Mouse (Mus musculus): ENCODE data around the gene Tas2r143. TPM values are rescaled to one million over a fixed set of nuclear protein-coding genes. Genes with fewer than 3 reads are reported as not detected.

Tas2r143 gene
- polyA plus RNA-seq, 1 experiment from 2014 or later: not detected

GRCm38 (mm10) chr6:42359364-42360147 is 40.5 kb upstream of the Tas2r143 start:
- 82% methylated on average over 9 of the region's 9 CpGs for WGBS
- no peak overlapping the region for H3K9ac ChIP-seq
- no peak overlapping the region for H3K27ac ChIP-seq (replicated peaks)
- no peaks in the 10 kb centered on the region for H3K9me3 ChIP-seq
- H3K36me3 ChIP-seq: peaks cover 36% of the 10 kb centered on the region
- no peak for ATAC-seq (ENCODE audit: low FRiP score, low read depth)
- peaks cover 8% of the 10 kb centered on the region for H3K4me1 ChIP-seq (replicated peaks)
- H3K4me3 ChIP-seq: no peak overlapping the region
- H3K27me3 ChIP-seq: no peaks in the 10 kb centered on the region
- no peak overlapping the region for H3K4me2 ChIP-seq

DNA sequence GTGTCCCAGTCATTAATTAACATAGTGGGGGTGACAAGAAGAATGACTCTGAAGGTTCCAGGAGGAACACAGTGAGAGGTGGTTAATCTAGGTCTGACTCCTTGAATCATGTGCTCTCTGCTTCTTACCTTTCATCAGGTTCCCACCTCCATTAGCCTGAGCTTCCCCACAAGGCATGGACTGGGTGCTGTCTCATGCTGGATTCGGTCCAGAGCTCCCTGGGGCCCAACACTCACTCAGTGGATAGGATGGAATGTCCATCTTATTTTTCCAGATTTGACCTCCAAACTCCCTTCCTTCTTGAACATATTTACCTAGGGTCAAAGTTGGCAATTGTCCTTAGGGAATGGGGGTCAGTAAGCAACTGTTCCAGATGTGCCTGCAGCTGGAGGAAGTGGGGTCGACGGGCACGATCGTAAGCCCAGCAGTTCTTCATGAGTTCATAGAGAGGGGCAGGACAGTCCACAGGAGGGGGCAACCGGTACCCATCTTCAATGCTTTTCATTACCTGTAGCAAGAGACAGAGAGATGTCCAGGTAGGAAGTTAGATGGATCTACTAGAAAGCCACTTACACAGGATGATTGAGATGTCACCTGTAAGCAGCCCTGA is 39.7 kb upstream of the Tas2r143 start:
- ATAC-seq (ENCODE audit: low FRiP score, low read depth): no peak
- no peaks in the 10 kb centered on the region for H3K27me3 ChIP-seq
- peaks cover 36% of the 10 kb centered on the region for H3K36me3 ChIP-seq
- H3K9me3 ChIP-seq: no peaks in the 10 kb centered on the region
- no peak overlapping the region for H3K27ac ChIP-seq (replicated peaks)
- H3K4me3 ChIP-seq: no peak overlapping the region
- H3K4me2 ChIP-seq: no peak overlapping the region
- WGBS: 91% methylated on average over 6 of the region's 6 CpGs
- no peak overlapping the region for H3K9ac ChIP-seq
- H3K4me1 ChIP-seq (replicated peaks): peaks cover 4% of the 10 kb centered on the region; the same call in 1 of the 2 replicates

DNA sequence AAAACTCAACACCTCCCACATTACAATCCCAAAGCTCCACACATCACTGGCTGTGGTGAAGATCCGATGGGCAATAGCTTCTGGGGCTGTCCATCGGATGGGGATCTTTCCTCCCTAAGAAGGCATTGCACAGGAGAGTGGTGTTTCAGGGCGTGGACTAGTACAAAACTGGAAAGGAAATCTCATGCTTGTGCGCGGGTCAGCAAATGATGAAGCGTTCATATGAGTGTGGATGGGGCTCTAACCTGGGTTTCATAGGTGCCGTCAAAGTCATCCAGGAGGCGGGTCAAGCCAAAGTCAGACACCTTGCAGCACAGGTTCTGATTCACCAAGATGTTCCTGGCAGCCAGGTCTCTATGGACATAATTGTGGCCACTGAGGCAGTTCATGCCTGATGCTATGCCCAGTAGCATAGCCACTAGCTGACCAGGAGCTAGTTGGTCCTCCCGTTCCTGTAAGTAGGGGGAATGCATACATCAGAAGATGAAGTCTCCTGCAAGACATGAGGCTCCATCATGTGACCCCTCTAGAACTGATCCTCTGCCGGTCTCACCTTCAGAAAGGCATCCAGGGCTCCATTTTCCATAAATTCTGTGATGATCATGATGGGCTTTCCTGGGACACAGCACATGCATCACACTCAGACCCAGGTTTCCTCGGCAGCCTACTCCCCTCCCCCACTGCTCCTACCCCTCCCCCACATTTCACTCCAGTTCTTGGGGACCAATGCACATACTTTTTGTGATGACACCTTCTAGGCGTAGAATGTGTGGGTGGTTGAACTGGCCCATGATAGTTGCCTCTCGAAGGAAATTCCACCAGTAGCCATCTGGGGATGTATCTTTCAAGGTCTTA is 38.8 kb upstream of the Tas2r143 start:
- Histone ChIP-seq H3K27ac (replicated peaks) (no peak overlapping the region), H3K27me3 (no peaks in the 10 kb centered on the region), H3K9me3 (no peaks in the 10 kb centered on the region), H3K4me2 (no peak overlapping the region), H3K36me3 (peaks cover 29% of the 10 kb centered on the region), H3K4me1 (replicated peaks) (peaks cover 4% of the 10 kb centered on the region; the same call in 1 of the 2 replicates), H3K4me3 (no peak overlapping the region), H3K9ac (no peak overlapping the region)
- ATAC-seq (ENCODE audit: low FRiP score, low read depth): no peak
- 92% methylated on average over 13 of the region's 13 CpGs for WGBS

GRCm38 (mm10) chr6:42362074-42362473 is 38.0 kb upstream of the Tas2r143 start:
- Histone ChIP-seq H3K36me3 (peaks cover 23% of the 10 kb centered on the region), H3K4me1 (replicated peaks) (peaks cover 4% of the 10 kb centered on the region; the same call in 1 of the 2 replicates), H3K9me3 (no peaks in the 10 kb centered on the region), H3K27ac (replicated peaks) (no peak overlapping the region), H3K4me3 (no peak overlapping the region), H3K27me3 (no peaks in the 10 kb centered on the region), H3K4me2 (no peak overlapping the region), H3K9ac (no peak overlapping the region)
- ATAC-seq (ENCODE audit: low FRiP score, low read depth): no peak
- WGBS: 54% methylated on average over 1 of the region's 1 CpGs

GRCm38 (mm10) chr6:42362497-42362896 is 37.5 kb upstream of the Tas2r143 start:
- H3K4me3 ChIP-seq: no peak overlapping the region
- H3K27me3 ChIP-seq: no peaks in the 10 kb centered on the region
- H3K9ac ChIP-seq: no peak overlapping the region
- H3K27ac ChIP-seq (replicated peaks): no peak overlapping the region
- no peak overlapping the region for H3K4me2 ChIP-seq
- WGBS: 95% methylated on average over 1 of the region's 1 CpGs
- H3K36me3 ChIP-seq: peaks cover 19% of the 10 kb centered on the region
- ATAC-seq (ENCODE audit: low FRiP score, low read depth): no peak
- H3K4me1 ChIP-seq (replicated peaks): peaks cover 4% of the 10 kb centered on the region; the same call in 1 of the 2 replicates
- no peaks in the 10 kb centered on the region for H3K9me3 ChIP-seq

GRCm38 (mm10) chr6:42362974-42363373 is 37.1 kb upstream of the Tas2r143 start:
- Histone ChIP-seq H3K36me3 (peaks cover 14% of the 10 kb centered on the region), H3K4me1 (replicated peaks) (peaks cover 4% of the 10 kb centered on the region; the same call in 1 of the 2 replicates), H3K27me3 (no peaks in the 10 kb centered on the region), H3K4me2 (no peak overlapping the region), H3K9me3 (no peaks in the 10 kb centered on the region), H3K27ac (replicated peaks) (no peak overlapping the region), H3K4me3 (no peak overlapping the region), H3K9ac (no peak overlapping the region)
- WGBS: 52% methylated on average over 3 of the region's 3 CpGs
- no peak for ATAC-seq (ENCODE audit: low FRiP score, low read depth)

DNA sequence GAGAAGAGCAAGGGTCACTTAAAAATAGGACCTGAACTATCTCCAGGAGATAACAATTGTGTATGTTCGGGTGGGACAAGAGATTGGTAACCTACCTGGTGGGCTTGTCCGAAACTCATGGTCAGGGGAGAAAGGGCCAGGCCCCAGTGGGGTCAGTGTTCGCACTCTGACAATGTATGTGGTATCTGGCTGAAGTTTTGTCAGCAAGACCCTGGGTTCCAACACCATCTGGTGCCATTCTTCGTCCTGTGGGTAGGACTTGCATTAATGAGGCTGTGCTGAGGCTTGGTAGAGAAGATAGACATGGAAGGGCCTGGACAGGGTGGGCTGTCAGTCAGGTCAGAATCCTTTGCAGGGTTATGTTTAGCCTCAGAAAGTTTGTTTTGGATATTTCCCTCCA is 36.0 kb upstream of the Tas2r143 start:
- Histone ChIP-seq H3K27me3 (no peaks in the 10 kb centered on the region), H3K4me3 (no peak overlapping the region), H3K27ac (replicated peaks) (no peak overlapping the region), H3K4me2 (no peak overlapping the region), H3K4me1 (replicated peaks) (peaks cover 4% of the 10 kb centered on the region; the same call in 1 of the 2 replicates), H3K9ac (no peak overlapping the region), H3K9me3 (no peaks in the 10 kb centered on the region), H3K36me3 (peaks cover 9% of the 10 kb centered on the region; the same call in 1 of the 2 replicates)
- ATAC-seq (ENCODE audit: low FRiP score, low read depth): no peak
- WGBS: 90% methylated on average over 4 of the region's 4 CpGs

- Histone ChIP-seq H3K27ac (replicated peaks) (no peak overlapping the region), H3K4me3 (no peak overlapping the region), H3K36me3 (peaks cover 4% of the 10 kb centered on the region; the same call in 1 of the 2 replicates), H3K9me3 (no peaks in the 10 kb centered on the region), H3K4me1 (replicated peaks) (peaks cover 4% of the 10 kb centered on the region; the same call in 1 of the 2 replicates), H3K27me3 (no peaks in the 10 kb centered on the region), H3K4me2 (no peak overlapping the region), H3K9ac (no peak overlapping the region)
- ATAC-seq (ENCODE audit: low FRiP score, low read depth): no peak
- WGBS: 92% methylated on average over 15 of the region's 15 CpGs
Observed at GRCm38 (mm10) chr6:42364607-42365006, 35.4 kb upstream of the Tas2r143 start.

GRCm38 (mm10) chr6:42365215-42365614 is 34.8 kb upstream of the Tas2r143 start:
- WGBS: 96% methylated on average over 6 of the region's 6 CpGs
- H3K9ac ChIP-seq: no peak overlapping the region
- H3K9me3 ChIP-seq: no peaks in the 10 kb centered on the region
- peaks cover 4% of the 10 kb centered on the region; the same call in 1 of the 2 replicates for H3K4me1 ChIP-seq (replicated peaks)
- no peak for ATAC-seq (ENCODE audit: low FRiP score, low read depth)
- no peak overlapping the region for H3K4me3 ChIP-seq
- H3K27me3 ChIP-seq: no peaks in the 10 kb centered on the region
- no peak overlapping the region for H3K27ac ChIP-seq (replicated peaks)
- H3K4me2 ChIP-seq: no peak overlapping the region
- no peaks in the 10 kb centered on the region; the same call in 1 of the 2 replicates for H3K36me3 ChIP-seq

DNA sequence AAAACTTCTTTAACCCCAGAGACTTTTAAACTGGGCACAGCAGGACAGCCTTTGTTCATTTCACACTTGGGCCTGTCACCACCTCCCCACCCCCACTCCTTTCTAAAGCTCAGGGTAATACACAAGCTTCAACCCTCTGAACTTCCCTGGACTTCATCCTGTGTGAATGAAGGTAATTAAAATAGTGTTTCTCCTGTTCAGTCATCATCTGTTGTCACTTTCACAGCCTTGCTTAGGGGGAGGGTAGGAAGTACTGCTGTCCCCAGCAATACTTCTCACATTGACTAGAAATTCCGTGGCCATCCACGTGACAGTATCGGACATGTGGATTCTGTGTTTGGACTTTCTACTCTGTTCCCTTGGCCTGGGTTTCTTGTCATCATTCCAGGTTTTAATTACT is 30.2 kb upstream of the Tas2r143 start:
- ATAC-seq (ENCODE audit: low FRiP score, low read depth): no peak
- H3K27ac ChIP-seq (replicated peaks): no peak overlapping the region
- H3K4me1 ChIP-seq (replicated peaks): peaks cover 15% of the 10 kb centered on the region
- 10% methylated on average over 3 of the region's 3 CpGs for WGBS
- H3K4me3 ChIP-seq: no peak overlapping the region
- H3K4me2 ChIP-seq: no peak overlapping the region
- H3K9me3 ChIP-seq: no peaks in the 10 kb centered on the region
- no peaks in the 10 kb centered on the region for H3K27me3 ChIP-seq
- H3K9ac ChIP-seq: no peak overlapping the region
- no peaks in the 10 kb centered on the region for H3K36me3 ChIP-seq

GRCm38 (mm10) chr6:42370630-42371363 is 29.2 kb upstream of the Tas2r143 start:
- 60% methylated on average over 4 of the region's 4 CpGs for WGBS

More at GRCm38 (mm10) chr6:42370630-42371363, 29.2 kb upstream of the Tas2r143 start:
- Histone ChIP-seq H3K4me1 (replicated peaks) (peaks cover 15% of the 10 kb centered on the region), H3K27me3 (no peaks in the 10 kb centered on the region), H3K36me3 (no peaks in the 10 kb centered on the region), H3K9me3 (no peaks in the 10 kb centered on the region), H3K4me3 (no peak overlapping the region), H3K4me2 (no peak overlapping the region), H3K27ac (replicated peaks) (no peak overlapping the region), H3K9ac (no peak overlapping the region)
- no peak for ATAC-seq (ENCODE audit: low FRiP score, low read depth)
